Mouse (Mus musculus) cerebellum, postnatal 10 days (tissue): ENCODE data around the gene Vmn1r34.
"Not testable (repeated sequence)": the region's sequence is repeated elsewhere in the genome, so short reads cannot be mapped to it uniquely, and the experiment has no call there.

Experiments
- DNase-seq, 2 experiments: peaks; one replicate each; pipeline ENCODE4 v3.0.0; 2021; ENCODE audit warnings: mixed read lengths in 2 of 2

Gene Vmn1r34

DNA sequence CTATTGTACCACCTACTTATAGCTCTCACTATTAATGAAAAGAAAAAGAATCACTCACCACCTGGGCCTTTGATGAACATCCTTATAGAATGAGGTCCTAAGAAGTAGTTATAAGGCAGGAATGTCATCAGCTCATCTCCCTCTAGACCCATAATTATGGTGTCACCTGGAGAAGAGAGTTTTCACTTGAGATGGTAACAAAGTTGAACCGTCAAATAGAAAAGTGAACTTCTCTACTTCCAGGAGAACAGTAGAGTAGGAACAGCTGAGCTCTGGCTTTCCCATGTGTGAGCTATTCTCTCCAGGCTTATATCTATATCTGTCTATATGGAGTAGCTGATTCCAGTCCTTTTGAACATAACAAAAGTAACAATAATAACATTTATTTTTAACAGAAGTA is at the start of gene Vmn1r34:
TSS of gene Vmn1r34 (minus strand) at position 101 of the 400 bp plus-strand sequence.
- no peak for DNase-seq

- no peak for DNase-seq
Measured at GRCm38 (mm10) chr6:66685806-66686205, 42.1 kb upstream of the Vmn1r34 start, which contains the start of gene Vmn1r35. TSS of gene Vmn1r35 (minus strand) at chr6:66685906.

DNA sequence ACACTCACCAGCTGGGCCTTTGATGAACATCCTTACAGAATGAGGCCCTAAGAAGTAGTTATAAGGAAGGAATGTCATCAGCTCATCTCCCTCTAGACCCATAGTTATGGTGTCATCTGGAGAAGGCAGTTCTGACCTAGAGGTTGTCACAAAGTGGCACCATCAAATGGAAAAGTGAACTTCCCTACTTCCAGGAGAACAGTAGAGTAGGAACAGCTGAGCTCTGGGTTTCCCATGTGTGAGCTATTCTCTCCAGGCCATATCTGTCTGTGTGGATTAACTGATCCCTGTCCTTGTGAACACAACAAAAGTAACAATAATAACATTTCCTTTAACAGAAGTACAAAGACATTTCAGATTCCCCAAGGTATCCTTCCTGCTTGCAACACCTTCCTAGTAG is 25.5 kb downstream of the Vmn1r34 start, which contains the start of gene Vmn1r33:
TSS of gene Vmn1r33 (minus strand) at position 101 of the 400 bp plus-strand sequence.
- not testable (repeated sequence) for DNase-seq

GRCm38 (mm10) chr6:66595804-66596203 is 47.9 kb downstream of the Vmn1r34 start:
- DNase-seq: no peak
